In genomic region chr19:47449513-47450227, GRCm38 (mm10) we compare ENCODE assay signal across 12 mouse cellular contexts. TPM values are rescaled to one million over a fixed set of nuclear protein-coding genes. Genes with fewer than 3 reads are reported as not detected.
A peak's percentile ranks its signal among the peaks of the same experiment; 100 is the strongest.
DNase-seq lines count a peak whose midpoint lies in the region; ATAC-seq and TF ChIP-seq lines count a peak whose summit lies in the region.
"Had no signal": no experiment of that assay in that cellular context is flagged by ENCODE, and none has a peak within 500 bp of the region (broad histone marks: within the 10 kb centered on the region; RNA-seq: fewer than 3 reads in every experiment).

No protein-coding gene starts in this region.

- 0 out of 2 replicates have a peak, but pooled peaks cover 2% of the 10 kb centered on the region for H3K36me3 ChIP-seq in heart, embryonic 10.5 days
- no peaks in the 10 kb centered on the region for H3K36me3 ChIP-seq in liver, embryonic 12.5 days
- no peaks in the 10 kb centered on the region for H3K36me3 ChIP-seq in liver, embryonic 11.5 days (ENCODE audit: control insufficient read depth, insufficient read depth, low read length)
- no peaks in the 10 kb centered on the region for H3K36me3 ChIP-seq in myocyte (ENCODE audit: control insufficient read depth, insufficient read depth)
- H3K36me3 ChIP-seq: hindbrain, embryonic 15.5 days had no signal

- DNase-seq in heart, embryonic 10.5 days (ENCODE audit: low spot score), result no peak
- DNase-seq in heart, adult 11 months, result no peak
- DNase-seq in liver, embryonic 11.5 days (ENCODE audit: low spot score), result no peak
- DNase-seq in ES-CJ7 (ENCODE audit: low read depth, low spot score), result peak; percentile 88
- no peak for DNase-seq in layer of hippocampus, adult 11-12 months (ENCODE audit: low spot score)
- DNase-seq in urinary bladder, postnatal 25 days (ENCODE audit: low spot score), result no peak
- DNase-seq: cerebellum, postnatal 25 days; right cerebral cortex, postnatal 4 days had no signal

- no peak for ATAC-seq in liver, embryonic 12.5 days
- ATAC-seq in liver, embryonic 11.5 days (replicated peaks; ENCODE audit: low FRiP score), result no peak

- 61% methylated on average over 4 of the region's 4 CpGs for WGBS in heart, embryonic 10.5 days
- 55% methylated on average over 4 of the region's 4 CpGs for WGBS in liver, embryonic 12.5 days (ENCODE audit: insufficient replicate concordance)
- WGBS in liver, embryonic 11.5 days, result 57% methylated on average over 4 of the region's 4 CpGs

- peak overlapping the region; percentile 86 for H3K27ac ChIP-seq in heart, embryonic 10.5 days
- peak overlapping the region; percentile 49; the same call in 1 of the 2 replicates for H3K27ac ChIP-seq in liver, embryonic 12.5 days
- no peak overlapping the region for H3K27ac ChIP-seq in liver, embryonic 11.5 days (ENCODE audit: low read depth, low read length)
- H3K27ac ChIP-seq: hindbrain, embryonic 15.5 days; macrophage had no signal

- H3ac ChIP-seq in myocyte (ENCODE audit: control insufficient read depth, insufficient read length), result no peak overlapping the region

- H3K9me3 ChIP-seq in heart, embryonic 10.5 days, result no peaks in the 10 kb centered on the region
- H3K9me3 ChIP-seq in liver, embryonic 12.5 days (replicated peaks), result no peaks in the 10 kb centered on the region
- H3K9me3 ChIP-seq in liver, embryonic 11.5 days (ENCODE audit: control insufficient read depth, low read length), result no peaks in the 10 kb centered on the region
- H3K9me3 ChIP-seq: hindbrain, embryonic 15.5 days had no signal

- peaks cover 96% of the 10 kb centered on the region for H3K4me1 ChIP-seq in heart, embryonic 10.5 days
- H3K4me1 ChIP-seq in liver, embryonic 12.5 days, result peaks cover 85% of the 10 kb centered on the region
- peaks cover 77% of the 10 kb centered on the region for H3K4me1 ChIP-seq in liver, embryonic 11.5 days (replicated peaks; ENCODE audit: control insufficient read depth, insufficient read depth, low read length)

- H3K9ac ChIP-seq in liver, embryonic 12.5 days, result no peak overlapping the region
- H3K9ac ChIP-seq in liver, embryonic 11.5 days (ENCODE audit: low read depth, low read length), result no peak overlapping the region
- H3K9ac ChIP-seq: hindbrain, embryonic 15.5 days had no signal

- H3K79me2 ChIP-seq in myocyte (ENCODE audit: control insufficient read depth, insufficient read depth), result peaks cover 66% of the 10 kb centered on the region

- H3K27me3 ChIP-seq in heart, embryonic 10.5 days (ENCODE audit: insufficient read depth, poor library complexity, severe bottlenecking), result no peaks in the 10 kb centered on the region
- no peaks in the 10 kb centered on the region for H3K27me3 ChIP-seq in liver, embryonic 12.5 days (replicated peaks)
- no peaks in the 10 kb centered on the region for H3K27me3 ChIP-seq in liver, embryonic 11.5 days (replicated peaks; ENCODE audit: control insufficient read depth, insufficient read depth, low read length)
- H3K27me3 ChIP-seq in myocyte (ENCODE audit: control insufficient read depth, insufficient read depth, insufficient read length), result no peaks in the 10 kb centered on the region
- H3K27me3 ChIP-seq: hindbrain, embryonic 15.5 days had no signal

- TF ChIP-seq POLR2A in myocyte (IDR thresholded peaks at IDR 0.05; ENCODE audit: insufficient read length, low read depth), result no peak

- H3K4me2 ChIP-seq in liver, embryonic 12.5 days, result no peak overlapping the region
- H3K4me2 ChIP-seq in liver, embryonic 11.5 days, result no peak overlapping the region
- H3K4me2 ChIP-seq in myocyte (ENCODE audit: low read depth), result peak overlapping the region; percentile 7
- H3K4me2 ChIP-seq: hindbrain, embryonic 15.5 days had no signal

- peak overlapping the region; percentile 1; the same call in 1 of the 2 replicates for H3K4me3 ChIP-seq in heart, embryonic 10.5 days
- H3K4me3 ChIP-seq in liver, embryonic 12.5 days, result no peak overlapping the region
- H3K4me3 ChIP-seq in liver, embryonic 11.5 days (ENCODE audit: low read depth, low read length), result no peak overlapping the region
- H3K4me3 ChIP-seq in myocyte, result no peak overlapping the region
- H3K4me3 ChIP-seq: hindbrain, embryonic 15.5 days had no signal

TF ChIP-seq in myocyte, 11 proteins besides CTCF, POLR2A, EP300 and RAD21:
- TF ChIP-seq CEBPB (IDR thresholded peaks at IDR 0.05; ENCODE audit: insufficient read depth, poor library complexity, severe bottlenecking), result no peak
- TF ChIP-seq E2F4 (IDR thresholded peaks at IDR 0.05; ENCODE audit: insufficient read depth), result no peak
- TF ChIP-seq POLR2AphosphoS2 (IDR thresholded peaks at IDR 0.05; ENCODE audit: insufficient read length, low read depth), result no peak
- TF ChIP-seq TCF3 (IDR thresholded peaks at IDR 0.05; ENCODE audit: insufficient read length, low read depth), result no peak
- no peak for TF ChIP-seq USF1 (IDR thresholded peaks at IDR 0.05; ENCODE audit: low read depth)
- TF ChIP-seq MYOG (IDR thresholded peaks at IDR 0.05; ENCODE audit: control insufficient read depth in 1 of 3, insufficient read depth in 1 of 3, insufficient read length in 2 of 3, low read depth in 2 of 3), result no peak
- no peak for TF ChIP-seq SRF (IDR thresholded peaks at IDR 0.05; ENCODE audit: control insufficient read depth, insufficient read length, low read depth)
- no peak for TF ChIP-seq TCF12 (IDR thresholded peaks at IDR 0.05; ENCODE audit: insufficient read depth, poor library complexity, severe bottlenecking)
- TF ChIP-seq MYOD1 (IDR thresholded peaks at IDR 0.05; ENCODE audit: control insufficient read depth in 1 of 3, insufficient read length in 2 of 3, low read depth in 2 of 3), result no peak
- no peak for TF ChIP-seq REST (IDR thresholded peaks at IDR 0.05; ENCODE audit: insufficient read depth, insufficient read length)
- TF ChIP-seq MAX (IDR thresholded peaks at IDR 0.05; ENCODE audit: low read depth), result no peak

RNA-seq across cellular contexts. Expression of gene Sh3pxd2a, which starts 14.5 kb away (rescaled TPM):
- polyA plus RNA-seq in heart, embryonic 10.5 days (2016; fragmentation: Nextera tagmentation; extraction: Ambion mirVana), result 3.4 and 3.9 TPM in 2 replicates
- 1.1 and 1.6 TPM in 2 replicates for polyA plus RNA-seq in liver, embryonic 12.5 days (2016; fragmentation: Nextera tagmentation; extraction: Ambion mirVana)
- polyA plus RNA-seq in liver, embryonic 11.5 days (2014; fragmentation: Nextera tagmentation; extraction: Ambion mirVana), result 2.9 and 3.6 TPM in 2 replicates
- 59.5 TPM for polyA plus RNA-seq in myocyte (2012; fragmentation: generic; extraction: Trizol)

Comparison
In these comparisons a context has a peak if more than half of its experiments do, and no peak if none do; other contexts are left out.
1. RNA of gene Sh3pxd2a, which starts 14.5 kb away (polyA plus RNA-seq): 59.5 TPM in myocyte (single experiment); 3.4 to 3.9 TPM in heart, embryonic 10.5 days, 2.9 to 3.6 TPM in liver, embryonic 11.5 days and 1.1 to 1.6 TPM in liver, embryonic 12.5 days; every median in the first group is over 10 times any median in the second.